Mouse (Mus musculus): ENCODE results near the gene Clec11a.

Gene Clec11a

GRCm38 (mm10) chr7:44336046-44337021 is 29.6 kb upstream of the Clec11a start:
- Histone ChIP-seq H3K27me3 (ENCODE audit: control insufficient read depth, insufficient read depth, low read length, poor library complexity, severe bottlenecking) (no peaks in the 10 kb centered on the region), H3K36me3 (ENCODE audit: control insufficient read depth, insufficient read depth, low read length, poor library complexity, severe bottlenecking) (no peaks in the 10 kb centered on the region)
- no peak for DNase-seq (ENCODE audit: low read depth, low spot score)

GRCm38 (mm10) chr7:44335031-44335878 is 28.6 kb upstream of the Clec11a start:
- no peak for DNase-seq (ENCODE audit: low read depth, low spot score)
- H3K27me3 ChIP-seq (ENCODE audit: control insufficient read depth, insufficient read depth, low read length, poor library complexity, severe bottlenecking), result no peaks in the 10 kb centered on the region
- no peaks in the 10 kb centered on the region for H3K36me3 ChIP-seq (ENCODE audit: control insufficient read depth, insufficient read depth, low read length, poor library complexity, severe bottlenecking)

GRCm38 (mm10) chr7:44334139-44334538 is 27.4 kb upstream of the Clec11a start:
- Histone ChIP-seq H3K36me3 (ENCODE audit: control insufficient read depth, insufficient read depth, low read length, poor library complexity, severe bottlenecking) (no peaks in the 10 kb centered on the region), H3K27me3 (ENCODE audit: control insufficient read depth, insufficient read depth, low read length, poor library complexity, severe bottlenecking) (no peaks in the 10 kb centered on the region)
- no peak for DNase-seq (ENCODE audit: low read depth, low spot score)

- H3K27me3 ChIP-seq (ENCODE audit: control insufficient read depth, insufficient read depth, low read length, poor library complexity, severe bottlenecking), result no peaks in the 10 kb centered on the region
- no peaks in the 10 kb centered on the region for H3K36me3 ChIP-seq (ENCODE audit: control insufficient read depth, insufficient read depth, low read length, poor library complexity, severe bottlenecking)
- no peak for DNase-seq (ENCODE audit: low read depth, low spot score)
Observed at GRCm38 (mm10) chr7:44332336-44332735, 25.6 kb upstream of the Clec11a start.

- Histone ChIP-seq H3K36me3 (ENCODE audit: control insufficient read depth, insufficient read depth, low read length, poor library complexity, severe bottlenecking) (no peaks in the 10 kb centered on the region), H3K27me3 (ENCODE audit: control insufficient read depth, insufficient read depth, low read length, poor library complexity, severe bottlenecking) (no peaks in the 10 kb centered on the region)
- no peak for DNase-seq (ENCODE audit: low read depth, low spot score)
Observed at GRCm38 (mm10) chr7:44326614-44327013, 19.9 kb upstream of the Clec11a start.

GRCm38 (mm10) chr7:44322290-44322689 is 15.6 kb upstream of the Clec11a start:
- no peak for DNase-seq (ENCODE audit: low read depth, low spot score)
- H3K36me3 ChIP-seq (ENCODE audit: control insufficient read depth, insufficient read depth, low read length, poor library complexity, severe bottlenecking), result no peaks in the 10 kb centered on the region; the same call in 1 of the 2 replicates
- H3K27me3 ChIP-seq (ENCODE audit: control insufficient read depth, insufficient read depth, low read length, poor library complexity, severe bottlenecking), result no peaks in the 10 kb centered on the region

GRCm38 (mm10) chr7:44320886-44321285 is 14.2 kb upstream of the Clec11a start:
- Histone ChIP-seq H3K36me3 (ENCODE audit: control insufficient read depth, insufficient read depth, low read length, poor library complexity, severe bottlenecking) (no peaks in the 10 kb centered on the region; the same call in 1 of the 2 replicates), H3K27me3 (ENCODE audit: control insufficient read depth, insufficient read depth, low read length, poor library complexity, severe bottlenecking) (no peaks in the 10 kb centered on the region)
- no peak for DNase-seq (ENCODE audit: low read depth, low spot score)

GRCm38 (mm10) chr7:44317913-44318312 is 11.2 kb upstream of the Clec11a start:
- no peaks in the 10 kb centered on the region for H3K27me3 ChIP-seq (ENCODE audit: control insufficient read depth, insufficient read depth, low read length, poor library complexity, severe bottlenecking)
- DNase-seq (ENCODE audit: low read depth, low spot score), result peak; percentile 71
- peaks cover 2% of the 10 kb centered on the region; the same call in 1 of the 2 replicates for H3K36me3 ChIP-seq (ENCODE audit: control insufficient read depth, insufficient read depth, low read length, poor library complexity, severe bottlenecking)

- no peaks in the 10 kb centered on the region for H3K27me3 ChIP-seq (ENCODE audit: control insufficient read depth, insufficient read depth, low read length, poor library complexity, severe bottlenecking)
- H3K36me3 ChIP-seq (ENCODE audit: control insufficient read depth, insufficient read depth, low read length, poor library complexity, severe bottlenecking), result peaks cover 2% of the 10 kb centered on the region; the same call in 1 of the 2 replicates
- no peak for DNase-seq (ENCODE audit: low read depth, low spot score)
Observed at GRCm38 (mm10) chr7:44312484-44312883, 5.8 kb upstream of the Clec11a start.

- DNase-seq (ENCODE audit: low read depth, low spot score), result peak; percentile 94
- no peaks in the 10 kb centered on the region for H3K27me3 ChIP-seq (ENCODE audit: control insufficient read depth, insufficient read depth, low read length, poor library complexity, severe bottlenecking)
Observed at GRCm38 (mm10) chr7:44311713-44312304, 5.1 kb upstream of the Clec11a start.

GRCm38 (mm10) chr7:44310878-44311712 is 4.4 kb upstream of the Clec11a start:
- peak; percentile 53 for DNase-seq (ENCODE audit: low read depth, low spot score)
- Histone ChIP-seq H3K36me3 (ENCODE audit: control insufficient read depth, insufficient read depth, low read length, poor library complexity, severe bottlenecking) (peaks cover 2% of the 10 kb centered on the region; the same call in 1 of the 2 replicates), H3K27me3 (ENCODE audit: control insufficient read depth, insufficient read depth, low read length, poor library complexity, severe bottlenecking) (no peaks in the 10 kb centered on the region)

More at GRCm38 (mm10) chr7:44311713-44312304, 5.1 kb upstream of the Clec11a start:
- H3K36me3 ChIP-seq (ENCODE audit: control insufficient read depth, insufficient read depth, low read length, poor library complexity, severe bottlenecking), result peaks cover 2% of the 10 kb centered on the region; the same call in 1 of the 2 replicates

GRCm38 (mm10) chr7:44310285-44310877 is 3.7 kb upstream of the Clec11a start:
- peak; percentile 46 for DNase-seq (ENCODE audit: low read depth, low spot score)
- Histone ChIP-seq H3K27me3 (ENCODE audit: control insufficient read depth, insufficient read depth, low read length, poor library complexity, severe bottlenecking) (no peaks in the 10 kb centered on the region), H3K36me3 (ENCODE audit: control insufficient read depth, insufficient read depth, low read length, poor library complexity, severe bottlenecking) (peaks cover 2% of the 10 kb centered on the region; the same call in 1 of the 2 replicates)

GRCm38 (mm10) chr7:44309475-44310284 is 3.0 kb upstream of the Clec11a start, which contains the start of gene Shank1:
Gene Shank1, plus strand, starts transcription at chr7:44310253.
- DNase-seq (ENCODE audit: low read depth, low spot score), result no peak
- H3K27me3 ChIP-seq (ENCODE audit: control insufficient read depth, insufficient read depth, low read length, poor library complexity, severe bottlenecking), result no peaks in the 10 kb centered on the region
- peaks cover 2% of the 10 kb centered on the region; the same call in 1 of the 2 replicates for H3K36me3 ChIP-seq (ENCODE audit: control insufficient read depth, insufficient read depth, low read length, poor library complexity, severe bottlenecking)
